Mouse (Mus musculus): ENCODE results near the gene Fezf1.

DNA sequence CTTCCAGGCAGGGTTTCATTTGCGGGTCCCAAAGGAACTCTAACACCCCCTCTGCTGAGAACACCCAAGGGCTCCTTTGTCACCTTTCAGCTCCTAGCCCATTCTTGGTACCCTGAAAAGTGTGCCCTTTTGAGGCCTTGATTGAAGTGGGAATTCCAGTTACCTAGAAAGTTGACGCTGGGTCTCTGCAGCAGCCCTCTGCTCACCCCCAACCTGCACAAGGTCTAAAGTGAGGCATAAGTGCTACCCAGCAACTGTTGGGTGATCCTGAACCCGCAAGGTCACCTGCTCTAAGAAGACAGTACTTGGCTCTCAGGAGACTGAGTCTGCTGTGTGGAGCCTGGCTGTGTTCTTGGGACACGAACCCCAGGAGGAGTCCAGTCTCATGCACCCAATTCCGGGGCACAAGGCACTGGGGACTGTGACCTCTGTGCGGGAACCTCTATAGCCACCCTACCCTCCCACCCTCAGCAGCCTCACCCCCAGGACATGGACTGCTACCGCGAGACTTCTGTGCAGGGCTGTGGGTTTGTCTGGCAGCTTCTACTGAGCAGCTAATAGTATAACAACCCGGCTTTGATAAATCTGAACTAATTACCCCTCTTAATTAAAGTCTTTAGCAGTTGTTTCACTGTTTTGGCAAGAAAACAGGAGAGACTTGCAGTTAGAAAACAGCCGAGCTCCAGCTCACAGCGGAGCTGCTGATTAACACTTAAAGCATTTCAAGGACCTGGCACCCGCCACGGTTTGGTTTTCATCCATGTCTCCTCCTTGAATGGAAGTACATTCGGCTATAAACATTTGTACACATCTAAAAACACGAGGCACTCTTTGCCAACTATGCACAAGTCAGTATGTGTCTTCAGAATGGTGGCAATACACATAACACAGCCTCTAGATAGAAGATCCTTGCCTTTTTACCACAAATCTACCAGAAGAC is 4.1 kb downstream of the Fezf1 start:
- no peak for TF ChIP-seq CTCF (conservative IDR thresholded peaks at IDR 0.05 in 1 of 2, IDR thresholded peaks at IDR 0.05 in 1 of 2; ENCODE audit: low read depth in 2 of 2, low read length in 2 of 2)
- no peak for TF ChIP-seq MAZ (IDR thresholded peaks at IDR 0.05; ENCODE audit: low read depth, low read length)
- no peak for TF ChIP-seq JUND (conservative IDR thresholded peaks at IDR 0.05; ENCODE audit: low read depth, low read length)
